ENCODE assay signal across 33 mouse cellular contexts in genomic region chr9:6337891-6338290, GRCm38 (mm10).
"Had no signal": no experiment of that assay in that cellular context is flagged by ENCODE, and none has a peak within 500 bp of the region (broad histone marks: within the 10 kb centered on the region; RNA-seq: fewer than 3 reads in every experiment).

No protein-coding gene starts in this region.

- H3K4me1 ChIP-seq: heart, embryonic 10.5 days; heart, embryonic 12.5 days; heart, embryonic 13.5 days; hindbrain, embryonic 10.5 days; hindbrain, embryonic 12.5 days; hindbrain, embryonic 13.5 days; hindbrain, embryonic 15.5 days; kidney, embryonic 15.5 days had no signal

- ATAC-seq: hindbrain, embryonic 16.5 days; hindbrain, postnatal 0 days; inflammation-experienced regulatory T-cells, adult 6 months had no signal

- H3K4me3 ChIP-seq: heart, adult 2 months; heart, embryonic 10.5 days; heart, embryonic 12.5 days; heart, embryonic 13.5 days; heart, embryonic 15.5 days; hindbrain, embryonic 10.5 days; hindbrain, embryonic 12.5 days; hindbrain, embryonic 13.5 days; hindbrain, embryonic 15.5 days; kidney, embryonic 15.5 days; layer of hippocampus, adult 2 months; left cerebral cortex, adult 2 months had no signal

- H3K27me3 ChIP-seq: heart, embryonic 12.5 days; heart, embryonic 13.5 days; heart, embryonic 15.5 days; hindbrain, embryonic 12.5 days; hindbrain, embryonic 13.5 days; hindbrain, embryonic 15.5 days; kidney, embryonic 15.5 days had no signal

- H3K9ac ChIP-seq: heart, embryonic 12.5 days; heart, embryonic 13.5 days; heart, embryonic 15.5 days; hindbrain, embryonic 12.5 days; hindbrain, embryonic 13.5 days; hindbrain, embryonic 14.5 days; hindbrain, embryonic 15.5 days; kidney, embryonic 15.5 days had no signal

- DNase-seq: heart, adult 2 months; heart, postnatal 10 days; heart, postnatal 14 days; heart, postnatal 36 days; heart, postnatal 4 days; kidney, adult 11 months; kidney, adult 18-20 months; kidney, adult 2 months; kidney, adult 8-10 months; kidney, adult 9 months; kidney, postnatal 10 days; kidney, postnatal 14 days; kidney, postnatal 25 days; kidney, postnatal 36 days; kidney, postnatal 4 days; layer of hippocampus, adult 9-11 months had no signal

- H3K9me3 ChIP-seq: heart, embryonic 10.5 days; heart, embryonic 12.5 days; heart, embryonic 13.5 days; heart, embryonic 15.5 days; hindbrain, embryonic 10.5 days; hindbrain, embryonic 12.5 days; hindbrain, embryonic 13.5 days; hindbrain, embryonic 15.5 days; kidney, embryonic 15.5 days had no signal

- H3K36me3 ChIP-seq: heart, embryonic 10.5 days; heart, embryonic 12.5 days; heart, embryonic 13.5 days; heart, embryonic 15.5 days; hindbrain, embryonic 10.5 days; hindbrain, embryonic 12.5 days; hindbrain, embryonic 13.5 days; hindbrain, embryonic 15.5 days; kidney, embryonic 15.5 days had no signal

- H3K4me2 ChIP-seq: heart, embryonic 11.5 days; heart, embryonic 12.5 days; heart, embryonic 13.5 days; heart, embryonic 15.5 days; hindbrain, embryonic 12.5 days; hindbrain, embryonic 13.5 days; hindbrain, embryonic 14.5 days; hindbrain, embryonic 15.5 days; kidney, embryonic 15.5 days had no signal

- H3K27ac ChIP-seq: heart, adult 2 months; heart, embryonic 10.5 days; heart, embryonic 13.5 days; heart, embryonic 15.5 days; hindbrain, embryonic 10.5 days; hindbrain, embryonic 12.5 days; hindbrain, embryonic 13.5 days; hindbrain, embryonic 14.5 days; hindbrain, embryonic 15.5 days; hindbrain, postnatal 0 days; kidney, embryonic 15.5 days; kidney, postnatal 0 days; layer of hippocampus, adult 2 months; left cerebral cortex, adult 2 months had no signal
